Mouse (Mus musculus): ENCODE measurements around the gene Ebf1.

DNA sequence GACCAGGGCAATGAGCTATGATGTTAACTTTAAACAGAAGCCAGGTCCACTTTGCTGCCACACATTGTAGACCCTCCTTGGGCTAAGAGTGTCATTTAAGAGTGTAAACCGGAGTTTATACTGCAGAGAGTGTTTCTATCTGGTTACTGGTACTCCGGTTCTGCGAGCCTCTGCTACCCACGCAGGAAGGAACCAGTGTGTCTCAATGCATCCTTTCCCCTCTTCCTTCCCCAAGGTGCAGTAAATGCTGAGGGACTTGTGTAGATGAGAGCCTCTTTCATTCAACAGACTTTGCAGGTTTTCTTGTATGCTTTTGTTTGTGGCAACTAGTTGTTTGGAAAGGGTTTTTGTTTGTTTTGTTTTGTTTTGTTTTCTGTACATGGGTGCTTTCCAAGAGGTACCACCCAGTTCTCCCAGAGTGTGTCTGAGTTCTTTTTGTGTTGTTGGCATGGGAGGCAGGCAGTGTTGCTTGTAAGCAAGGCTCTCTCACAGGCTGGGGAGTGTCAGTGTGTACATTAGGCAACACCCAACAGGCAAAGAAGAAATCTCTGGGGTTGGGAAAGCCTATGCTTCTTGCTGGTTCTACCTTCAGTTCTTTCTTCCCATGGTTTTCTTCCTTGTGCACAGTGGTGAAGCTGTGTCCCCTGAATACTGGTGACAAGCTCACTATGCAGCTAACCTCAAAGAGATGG lies 191.9 kb downstream of the Ebf1 start:
- no peak for TF ChIP-seq POLR2A (IDR thresholded peaks at IDR 0.05; ENCODE audit: borderline replicate concordance, control insufficient read depth, low read depth, low read length)
- TF ChIP-seq CTCF (IDR thresholded peaks at IDR 0.05; ENCODE audit: control insufficient read depth, insufficient read depth, low read length): no peak

Data from bone marrow, adult 2 months (tissue).